Mouse (Mus musculus) kidney, embryonic 16.5 days (tissue): ENCODE data around the gene Phldb3. TPM values are rescaled to one million over a fixed set of nuclear protein-coding genes. Genes with fewer than 3 reads are reported as not detected.

ENCODE experiments used
- ATAC-seq: fragments of 200-750 bp; cut with Nextera tagmentation; 2 replicates; pipeline ENCODE4 v1.8.0; 2017; ENCODE audit warnings: moderate TSS enrichment; ENCODE audit not compliant: low FRiP score, low TSS enrichment
- H3K27ac ChIP-seq: fragments of 300-500 bp; sonication (generic); 2 replicates; pipeline ENCODE4 v1.5.1; 2014; ENCODE audit warnings: low read length
- H3K27me3 ChIP-seq: fragments of 300-500 bp; sonication (generic); 2 replicates; pipeline ENCODE4 v1.6.1; 2014; ENCODE audit warnings: low read length, control low read depth, mixed read lengths; ENCODE audit not compliant: insufficient read depth
- H3K36me3 ChIP-seq: fragments of 300-500 bp; sonication (generic); 2 replicates; pipeline ENCODE4 v1.6.1; 2014; ENCODE audit warnings: low read length, control low read depth, mixed read lengths; ENCODE audit not compliant: insufficient read depth
- H3K4me1 ChIP-seq: fragments of 300-500 bp; sonication (generic); 2 replicates; pipeline ENCODE4 v1.6.1; 2014; ENCODE audit warnings: low read length, control low read depth, mixed read lengths; ENCODE audit not compliant: insufficient read depth
- H3K4me2 ChIP-seq: fragments of 300-500 bp; sonication (generic); replicated peaks from 2 replicates; pipeline ENCODE4 v1.6.1; 2014; ENCODE audit warnings: low read depth, low read length
- H3K4me3 ChIP-seq: fragments of 300-500 bp; sonication (generic); 2 replicates; pipeline ENCODE4 v1.5.1; 2014; ENCODE audit warnings: mild to moderate bottlenecking, low read length
- H3K9ac ChIP-seq: fragments of 300-500 bp; sonication (generic); replicated peaks from 2 replicates; pipeline ENCODE4 v1.6.1; 2014; ENCODE audit warnings: low read length
- H3K9me3 ChIP-seq: fragments of 300-500 bp; sonication (generic); 2 replicates; pipeline ENCODE4 v1.6.1; 2016; ENCODE audit warnings: low read length, control low read depth
- WGBS: fragments of 180-500 bp; shearing (Covaris S2); extraction: QIAGEN DNeasy Blood & Tissue Kit; methylation state at CpG from one replicate; pipeline ENCODE4 v1.1.7; 2014; 5-methylcytosine and 5-hydroxymethylcytosine counted together
- polyA plus RNA-seq: library from polyadenylated mRNA; unstranded; fragments of >200 nt; fragmentation: Nextera tagmentation; extraction: Ambion mirVana; gene quantifications from 2 replicates; pipeline ENCODE4 v1.2.1, GENCODE M21; 2015

Gene Phldb3
- polyA plus RNA-seq, result 0.14 and 0.22 TPM in 2 replicates

GRCm38 (mm10) chr7:24610144-24610878, at the start of gene Phldb3:
Gene Phldb3, plus strand, starts transcription at chr7:24610763.
- peak within 1 kb of the TSS; percentile 89 for H3K4me2 ChIP-seq
- no peaks in the 10 kb centered on the region for H3K36me3 ChIP-seq
- peak within 1 kb of the TSS; percentile 65 for H3K4me3 ChIP-seq
- H3K4me1 ChIP-seq, result peaks cover 26% of the 10 kb centered on the region
- WGBS, result 3% methylated on average over 26 of the region's 27 CpGs
- peak within 1 kb of the TSS; percentile 59; the same call in 1 of the 2 replicates for H3K27ac ChIP-seq
- H3K27me3 ChIP-seq, result peaks cover 43% of the 10 kb centered on the region
- H3K9me3 ChIP-seq, result no peaks in the 10 kb centered on the region
- H3K9ac ChIP-seq, result peak within 1 kb of the TSS; percentile 71
- peak; percentile 60 for ATAC-seq

GRCm38 (mm10) chr7:24561450-24561849, 49.1 kb upstream of the Phldb3 start:
- ATAC-seq, result no peak
- no peak overlapping the region for H3K4me2 ChIP-seq
- peaks cover 29% of the 10 kb centered on the region; the same call in 1 of the 2 replicates for H3K36me3 ChIP-seq
- 86% methylated on average over 4 of the region's 4 CpGs for WGBS
- H3K9ac ChIP-seq, result no peak overlapping the region
- H3K4me3 ChIP-seq, result no peak overlapping the region
- no peaks in the 10 kb centered on the region for H3K27me3 ChIP-seq
- H3K4me1 ChIP-seq, result no peaks in the 10 kb centered on the region; the same call in 1 of the 2 replicates
- no peak overlapping the region for H3K27ac ChIP-seq
- no peaks in the 10 kb centered on the region for H3K9me3 ChIP-seq

GRCm38 (mm10) chr7:24563191-24563836, 47.2 kb upstream of the Phldb3 start:
- Histone ChIP-seq H3K4me2 (no peak overlapping the region), H3K27ac (no peak overlapping the region), H3K27me3 (no peaks in the 10 kb centered on the region), H3K9ac (no peak overlapping the region), H3K36me3 (peaks cover 45% of the 10 kb centered on the region), H3K4me3 (no peak overlapping the region), H3K4me1 (no peaks in the 10 kb centered on the region; the same call in 1 of the 2 replicates), H3K9me3 (no peaks in the 10 kb centered on the region)
- 45% methylated on average over 8 of the region's 8 CpGs for WGBS
- ATAC-seq, result no peak

- H3K9me3 ChIP-seq, result no peaks in the 10 kb centered on the region
- H3K36me3 ChIP-seq, result peaks cover 50% of the 10 kb centered on the region
- H3K4me2 ChIP-seq, result no peak overlapping the region
- no peak overlapping the region for H3K27ac ChIP-seq
- H3K9ac ChIP-seq, result no peak overlapping the region
- ATAC-seq, result no peak
- 79% methylated on average over 4 of the region's 4 CpGs for WGBS
- no peaks in the 10 kb centered on the region for H3K27me3 ChIP-seq
- H3K4me1 ChIP-seq, result no peaks in the 10 kb centered on the region; the same call in 1 of the 2 replicates
- H3K4me3 ChIP-seq, result no peak overlapping the region
Measured at GRCm38 (mm10) chr7:24563837-24564206, 46.7 kb upstream of the Phldb3 start.

GRCm38 (mm10) chr7:24564607-24565265, 45.8 kb upstream of the Phldb3 start:
- Histone ChIP-seq H3K4me1 (no peaks in the 10 kb centered on the region; the same call in 1 of the 2 replicates), H3K9me3 (no peaks in the 10 kb centered on the region), H3K4me3 (no peak overlapping the region), H3K27ac (no peak overlapping the region), H3K36me3 (peaks cover 54% of the 10 kb centered on the region), H3K9ac (no peak overlapping the region), H3K4me2 (no peak overlapping the region), H3K27me3 (no peaks in the 10 kb centered on the region)
- ATAC-seq, result 0 out of 2 replicates have a peak, but pooled peaks have one; percentile 13
- 68% methylated on average over 6 of the region's 6 CpGs for WGBS

- Histone ChIP-seq H3K4me2 (no peak overlapping the region), H3K27ac (no peak overlapping the region), H3K4me1 (no peaks in the 10 kb centered on the region; the same call in 1 of the 2 replicates), H3K9me3 (no peaks in the 10 kb centered on the region), H3K36me3 (peaks cover 55% of the 10 kb centered on the region), H3K27me3 (no peaks in the 10 kb centered on the region), H3K4me3 (no peak overlapping the region), H3K9ac (no peak overlapping the region)
- ATAC-seq, result no peak
- WGBS, result 95% methylated on average over 11 of the region's 11 CpGs
Measured at GRCm38 (mm10) chr7:24565627-24566026, 44.9 kb upstream of the Phldb3 start.

GRCm38 (mm10) chr7:24566206-24566605, 44.4 kb upstream of the Phldb3 start:
- no peak overlapping the region for H3K9ac ChIP-seq
- no peaks in the 10 kb centered on the region; the same call in 1 of the 2 replicates for H3K4me1 ChIP-seq
- H3K9me3 ChIP-seq, result no peaks in the 10 kb centered on the region
- H3K36me3 ChIP-seq, result peaks cover 58% of the 10 kb centered on the region
- ATAC-seq, result no peak
- 94% methylated on average over 9 of the region's 9 CpGs for WGBS
- no peak overlapping the region for H3K27ac ChIP-seq
- H3K4me2 ChIP-seq, result no peak overlapping the region
- H3K27me3 ChIP-seq, result no peaks in the 10 kb centered on the region
- H3K4me3 ChIP-seq, result no peak overlapping the region

GRCm38 (mm10) chr7:24568512-24568911, 42.1 kb upstream of the Phldb3 start:
- Histone ChIP-seq H3K9ac (no peak overlapping the region), H3K4me1 (no peaks in the 10 kb centered on the region), H3K36me3 (peaks cover 65% of the 10 kb centered on the region), H3K4me3 (no peak overlapping the region), H3K27me3 (no peaks in the 10 kb centered on the region), H3K27ac (no peak overlapping the region), H3K4me2 (no peak overlapping the region), H3K9me3 (no peaks in the 10 kb centered on the region)
- no peak for ATAC-seq
- 93% methylated on average over 4 of the region's 4 CpGs for WGBS

- ATAC-seq, result no peak
- peaks cover 55% of the 10 kb centered on the region for H3K36me3 ChIP-seq
- H3K9me3 ChIP-seq, result no peaks in the 10 kb centered on the region
- H3K4me1 ChIP-seq, result no peaks in the 10 kb centered on the region
- no peak overlapping the region for H3K4me3 ChIP-seq
- WGBS, result 73% methylated on average over 4 of the region's 4 CpGs
- no peaks in the 10 kb centered on the region for H3K27me3 ChIP-seq
- H3K9ac ChIP-seq, result no peak overlapping the region
- no peak overlapping the region for H3K27ac ChIP-seq
- H3K4me2 ChIP-seq, result no peak overlapping the region
Measured at GRCm38 (mm10) chr7:24571071-24571470, 39.5 kb upstream of the Phldb3 start.
